Mouse (Mus musculus) lung, adult 2 months (tissue): ENCODE data around the gene Hormad1.

Source experiments
- CTCF ChIP-seq: fragments of 200-500 bp; IDR thresholded peaks from 2 replicates; pipeline ENCODE4 v1.5.1; 2011; ENCODE audit warnings: mild to moderate bottlenecking, low read length, control low read depth; ENCODE audit not compliant: insufficient read depth
- POLR2A ChIP-seq: fragments of 200-500 bp; IDR thresholded peaks from 2 replicates; pipeline ENCODE4 v1.6.1; 2011; ENCODE audit warnings: low read depth, mild to moderate bottlenecking, control low read depth, low read length, borderline replicate concordance; ENCODE audit errors: extremely low read depth

GRCm38 (mm10) chr3:95517493-95517898 is 42.0 kb upstream of the Hormad1 start:
- no peak for TF ChIP-seq POLR2A
- peak; percentile 91 for TF ChIP-seq CTCF
